Mouse (Mus musculus): ENCODE results near the gene Nr1i3.
"Not testable (repeated sequence)": the region's sequence is repeated elsewhere in the genome, so short reads cannot be mapped to it uniquely, and the experiment has no call there.

Gene Nr1i3

GRCm38 (mm10) chr1:171230215-171230614, 16.4 kb downstream of the Nr1i3 start:
- no peak for DNase-seq (ENCODE audit: low read depth, low spot score)

- DNase-seq (ENCODE audit: low read depth, low spot score): no peak
Measured at GRCm38 (mm10) chr1:171231844-171232243, 18.1 kb downstream of the Nr1i3 start.

GRCm38 (mm10) chr1:171232348-171232747, 18.6 kb downstream of the Nr1i3 start:
- no peak for DNase-seq (ENCODE audit: low read depth, low spot score)

GRCm38 (mm10) chr1:171232800-171233730, 19.3 kb downstream of the Nr1i3 start:
- DNase-seq (ENCODE audit: low read depth, low spot score): no peak

GRCm38 (mm10) chr1:171234126-171234525, 20.4 kb downstream of the Nr1i3 start, which contains the start of gene Fcer1g:
Gene Fcer1g (minus strand): TSS chr1:171234365.
- DNase-seq (ENCODE audit: low read depth, low spot score): no peak

- DNase-seq (ENCODE audit: low read depth, low spot score): no peak
Measured at GRCm38 (mm10) chr1:171234538-171234937, 20.8 kb downstream of the Nr1i3 start.

- no peak for DNase-seq (ENCODE audit: low read depth, low spot score)
Measured at GRCm38 (mm10) chr1:171235791-171236190, 22.0 kb downstream of the Nr1i3 start.

GRCm38 (mm10) chr1:171237438-171237837, 23.7 kb downstream of the Nr1i3 start:
- DNase-seq (ENCODE audit: low read depth, low spot score): no peak

- DNase-seq (ENCODE audit: low read depth, low spot score): peak; percentile 69
Measured at GRCm38 (mm10) chr1:171238463-171238862, 24.7 kb downstream of the Nr1i3 start.

GRCm38 (mm10) chr1:171239992-171240744, 26.4 kb downstream of the Nr1i3 start:
- DNase-seq (ENCODE audit: low read depth, low spot score): no peak

GRCm38 (mm10) chr1:171240911-171241310, 27.1 kb downstream of the Nr1i3 start:
- no peak for DNase-seq (ENCODE audit: low read depth, low spot score)

GRCm38 (mm10) chr1:171241952-171242351, 28.2 kb downstream of the Nr1i3 start:
- not testable (repeated sequence) for DNase-seq (ENCODE audit: low read depth, low spot score)

- DNase-seq (ENCODE audit: low read depth, low spot score): peak; percentile 70
Measured at GRCm38 (mm10) chr1:171245353-171245752, 31.6 kb downstream of the Nr1i3 start.

- peak; percentile 99 for DNase-seq (ENCODE audit: low read depth, low spot score)
Measured at GRCm38 (mm10) chr1:171246709-171247452, 33.1 kb downstream of the Nr1i3 start.

- peak; percentile 68 for DNase-seq (ENCODE audit: low read depth, low spot score)
Measured at GRCm38 (mm10) chr1:171247453-171247841, 33.7 kb downstream of the Nr1i3 start.

GRCm38 (mm10) chr1:171247916-171248315, 34.1 kb downstream of the Nr1i3 start:
- DNase-seq (ENCODE audit: low read depth, low spot score): peak; percentile 54

- peak; percentile 47 for DNase-seq (ENCODE audit: low read depth, low spot score)
Measured at GRCm38 (mm10) chr1:171248386-171249226, 34.8 kb downstream of the Nr1i3 start.

GRCm38 (mm10) chr1:171249913-171250600, 36.3 kb downstream of the Nr1i3 start, which contains the start of gene Adamts4:
Gene Adamts4 (plus strand): TSS chr1:171250421.
- peak; percentile 94 for DNase-seq (ENCODE audit: low read depth, low spot score)

- DNase-seq (ENCODE audit: low read depth, low spot score): no peak
Measured at GRCm38 (mm10) chr1:171250680-171251593, 37.2 kb downstream of the Nr1i3 start, which contains the start of gene Ndufs2. Gene Ndufs2 (minus strand): TSS chr1:171251388.
